Mouse (Mus musculus): ENCODE measurements around the gene Dclre1a. TPM values are rescaled to one million over a fixed set of nuclear protein-coding genes. Genes with fewer than 3 reads are reported as not detected.

Gene Dclre1a
- polyA plus RNA-seq, 1 experiment from 2014 or later, result 13.8 TPM

DNA sequence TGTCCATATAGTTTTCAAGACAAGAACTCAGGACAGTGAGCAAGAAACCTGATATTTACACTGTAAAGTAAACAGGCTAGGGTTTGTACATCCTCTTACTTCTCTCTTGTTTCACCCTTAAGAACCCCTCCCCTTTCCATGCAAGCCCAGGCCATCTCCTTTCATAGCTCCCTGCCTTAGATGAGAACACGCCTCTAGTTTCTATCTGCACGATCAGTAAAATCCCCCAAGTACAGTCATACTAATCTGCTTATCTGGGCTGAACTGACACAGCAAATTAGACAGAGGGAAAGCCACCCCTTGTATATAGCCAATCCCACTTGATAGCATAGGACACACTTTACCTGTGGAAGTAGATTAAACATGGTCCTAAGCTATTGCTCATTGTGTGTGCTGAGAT, 23.2 kb upstream of the Dclre1a start:
- H3K27ac ChIP-seq (ENCODE audit: low read depth, low read length), result no peak overlapping the region
- no peaks in the 10 kb centered on the region for H3K9me3 ChIP-seq (ENCODE audit: control insufficient read depth)
- no peak for TF ChIP-seq CTCF (IDR thresholded peaks at IDR 0.05; ENCODE audit: low read depth)
- WGBS, result 60% methylated on average over 2 of the region's 2 CpGs
- H3K4me2 ChIP-seq (replicated peaks; ENCODE audit: low read depth), result no peak overlapping the region
- no peaks in the 10 kb centered on the region for H3K27me3 ChIP-seq (replicated peaks; ENCODE audit: control insufficient read depth, insufficient read depth, low read length)
- H3K4me1 ChIP-seq (replicated peaks; ENCODE audit: control insufficient read depth, insufficient read depth, low read length), result no peaks in the 10 kb centered on the region
- ATAC-seq, result no peak
- H3K9ac ChIP-seq (ENCODE audit: low read depth, low read length), result no peak overlapping the region
- no peak overlapping the region for H3K4me3 ChIP-seq (ENCODE audit: low read depth, low read length)
- H3K36me3 ChIP-seq (ENCODE audit: control insufficient read depth, insufficient read depth), result peaks cover 16% of the 10 kb centered on the region; the same call in 1 of the 2 replicates

DNA sequence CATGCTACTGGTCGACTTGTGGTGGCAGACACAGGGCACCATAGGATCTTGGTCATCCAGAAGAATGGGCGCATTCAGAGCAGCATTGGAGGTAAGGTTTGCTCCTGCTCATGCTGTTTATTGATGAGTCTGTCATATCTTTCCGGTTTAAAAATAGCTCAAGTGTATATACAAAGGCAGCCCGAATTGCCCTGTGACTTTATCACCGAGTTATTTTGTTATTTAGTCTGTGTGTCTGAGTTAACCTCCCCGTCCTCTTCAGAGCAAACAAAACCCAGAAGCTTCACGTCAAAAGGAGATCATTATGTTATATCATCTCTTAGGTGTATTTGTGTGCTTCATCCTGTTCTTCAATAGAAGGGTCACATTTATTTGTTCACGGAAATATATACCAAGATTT, 22.8 kb upstream of the Dclre1a start:
- H3K9ac ChIP-seq (ENCODE audit: low read depth, low read length), result no peak overlapping the region
- no peak for ATAC-seq
- TF ChIP-seq CTCF (IDR thresholded peaks at IDR 0.05; ENCODE audit: low read depth), result no peak

DNA sequence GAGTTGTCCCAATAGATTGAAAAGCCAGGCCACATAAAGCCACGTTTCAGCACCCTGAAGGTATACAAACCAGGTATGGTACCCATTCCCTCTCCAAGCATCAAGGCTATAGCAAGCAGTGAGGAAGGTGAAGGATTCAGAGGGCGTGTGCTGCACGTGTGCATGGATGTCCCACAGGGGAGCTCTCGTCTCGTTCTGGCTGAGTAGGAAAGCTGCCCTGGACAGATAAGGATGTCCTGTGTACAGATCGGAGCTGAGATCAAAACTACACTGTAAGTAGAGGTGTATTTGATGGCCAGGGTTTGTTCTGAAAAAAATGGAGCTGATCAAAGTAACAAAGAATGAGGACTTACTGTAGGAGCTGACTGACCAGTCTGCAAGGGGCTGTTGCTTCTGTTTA, 18.9 kb upstream of the Dclre1a start:
- H3K27ac ChIP-seq (ENCODE audit: low read depth, low read length), result no peak overlapping the region
- ATAC-seq, result no peak
- H3K4me1 ChIP-seq (replicated peaks; ENCODE audit: control insufficient read depth, insufficient read depth, low read length), result no peaks in the 10 kb centered on the region
- TF ChIP-seq CTCF (IDR thresholded peaks at IDR 0.05; ENCODE audit: low read depth), result no peak
- H3K4me2 ChIP-seq (replicated peaks; ENCODE audit: low read depth), result no peak overlapping the region
- peaks cover 13% of the 10 kb centered on the region; the same call in 1 of the 2 replicates for H3K36me3 ChIP-seq (ENCODE audit: control insufficient read depth, insufficient read depth)
- no peak overlapping the region for H3K9ac ChIP-seq (ENCODE audit: low read depth, low read length)
- WGBS, result 77% methylated on average over 6 of the region's 6 CpGs
- H3K4me3 ChIP-seq (ENCODE audit: low read depth, low read length), result no peak overlapping the region
- H3K27me3 ChIP-seq (replicated peaks; ENCODE audit: control insufficient read depth, insufficient read depth, low read length), result no peaks in the 10 kb centered on the region
- no peaks in the 10 kb centered on the region for H3K9me3 ChIP-seq (ENCODE audit: control insufficient read depth)

More for the DNA sequence above, 22.8 kb upstream of the Dclre1a start:
- peaks cover 16% of the 10 kb centered on the region; the same call in 1 of the 2 replicates for H3K36me3 ChIP-seq (ENCODE audit: control insufficient read depth, insufficient read depth)
- H3K4me3 ChIP-seq (ENCODE audit: low read depth, low read length), result no peak overlapping the region
- no peaks in the 10 kb centered on the region for H3K27me3 ChIP-seq (replicated peaks; ENCODE audit: control insufficient read depth, insufficient read depth, low read length)
- H3K9me3 ChIP-seq (ENCODE audit: control insufficient read depth), result no peaks in the 10 kb centered on the region
- WGBS, result 62% methylated on average over 8 of the region's 8 CpGs
- H3K4me1 ChIP-seq (replicated peaks; ENCODE audit: control insufficient read depth, insufficient read depth, low read length), result no peaks in the 10 kb centered on the region
- H3K27ac ChIP-seq (ENCODE audit: low read depth, low read length), result no peak overlapping the region
- no peak overlapping the region for H3K4me2 ChIP-seq (replicated peaks; ENCODE audit: low read depth)

DNA sequence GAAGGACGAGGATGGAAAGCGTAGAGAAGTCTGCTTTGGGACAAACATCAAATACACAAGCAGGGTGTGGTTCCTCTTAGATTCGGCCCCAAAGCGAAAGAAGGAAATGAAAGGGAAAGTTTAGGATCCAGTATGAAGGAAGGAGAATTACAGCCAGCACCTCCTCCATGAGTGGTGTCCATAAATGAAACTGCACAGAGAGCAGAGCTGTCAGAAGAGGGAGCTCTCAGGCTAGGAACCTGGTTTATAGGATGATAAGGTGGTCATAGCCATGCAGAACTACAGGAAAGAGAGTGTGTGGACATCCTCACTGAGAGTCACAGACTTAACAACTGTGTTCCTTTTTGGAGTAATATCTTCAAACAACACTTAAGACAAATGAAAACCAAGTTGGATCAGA, 18.0 kb upstream of the Dclre1a start:
- H3K4me2 ChIP-seq (replicated peaks; ENCODE audit: low read depth), result no peak overlapping the region
- no peak for ATAC-seq
- 50% methylated on average over 4 of the region's 4 CpGs for WGBS
- H3K36me3 ChIP-seq (ENCODE audit: control insufficient read depth, insufficient read depth), result peaks cover 14% of the 10 kb centered on the region; the same call in 1 of the 2 replicates
- no peak overlapping the region for H3K9ac ChIP-seq (ENCODE audit: low read depth, low read length)
- H3K9me3 ChIP-seq (ENCODE audit: control insufficient read depth), result no peaks in the 10 kb centered on the region
- H3K4me1 ChIP-seq (replicated peaks; ENCODE audit: control insufficient read depth, insufficient read depth, low read length), result no peaks in the 10 kb centered on the region
- no peak overlapping the region for H3K4me3 ChIP-seq (ENCODE audit: low read depth, low read length)
- TF ChIP-seq CTCF (IDR thresholded peaks at IDR 0.05; ENCODE audit: low read depth), result peak; percentile 86
- H3K27me3 ChIP-seq (replicated peaks; ENCODE audit: control insufficient read depth, insufficient read depth, low read length), result no peaks in the 10 kb centered on the region
- H3K27ac ChIP-seq (ENCODE audit: low read depth, low read length), result no peak overlapping the region

DNA sequence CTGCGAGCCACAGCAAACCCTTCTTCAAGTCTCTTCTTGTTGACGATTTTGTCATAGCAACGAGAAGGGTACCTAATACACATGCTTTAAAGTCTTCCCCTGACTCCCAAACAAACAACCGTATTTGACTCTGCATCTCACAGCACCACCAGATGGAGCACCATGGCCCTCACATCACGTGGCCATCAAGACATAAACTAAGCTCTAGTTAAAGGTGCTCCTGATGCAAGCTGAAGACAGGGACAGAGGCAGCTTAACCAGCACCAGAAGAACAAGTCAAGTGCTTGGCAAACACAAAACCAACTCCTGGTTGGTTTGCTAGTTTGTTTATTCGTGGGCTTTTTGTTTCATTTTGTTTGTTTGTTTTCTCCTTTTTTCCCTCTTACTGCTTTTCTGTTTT, 17.3 kb upstream of the Dclre1a start:
- no peak overlapping the region for H3K9ac ChIP-seq (ENCODE audit: low read depth, low read length)
- no peak for ATAC-seq
- no peak overlapping the region for H3K27ac ChIP-seq (ENCODE audit: low read depth, low read length)
- TF ChIP-seq CTCF (IDR thresholded peaks at IDR 0.05; ENCODE audit: low read depth), result peak; percentile 69
- H3K4me2 ChIP-seq (replicated peaks; ENCODE audit: low read depth), result no peak overlapping the region
- H3K9me3 ChIP-seq (ENCODE audit: control insufficient read depth), result no peaks in the 10 kb centered on the region
- no peaks in the 10 kb centered on the region for H3K27me3 ChIP-seq (replicated peaks; ENCODE audit: control insufficient read depth, insufficient read depth, low read length)
- WGBS, result 61% methylated on average over 6 of the region's 6 CpGs
- H3K4me3 ChIP-seq (ENCODE audit: low read depth, low read length), result no peak overlapping the region
- peaks cover 8% of the 10 kb centered on the region; the same call in 1 of the 2 replicates for H3K36me3 ChIP-seq (ENCODE audit: control insufficient read depth, insufficient read depth)
- H3K4me1 ChIP-seq (replicated peaks; ENCODE audit: control insufficient read depth, insufficient read depth, low read length), result no peaks in the 10 kb centered on the region

DNA sequence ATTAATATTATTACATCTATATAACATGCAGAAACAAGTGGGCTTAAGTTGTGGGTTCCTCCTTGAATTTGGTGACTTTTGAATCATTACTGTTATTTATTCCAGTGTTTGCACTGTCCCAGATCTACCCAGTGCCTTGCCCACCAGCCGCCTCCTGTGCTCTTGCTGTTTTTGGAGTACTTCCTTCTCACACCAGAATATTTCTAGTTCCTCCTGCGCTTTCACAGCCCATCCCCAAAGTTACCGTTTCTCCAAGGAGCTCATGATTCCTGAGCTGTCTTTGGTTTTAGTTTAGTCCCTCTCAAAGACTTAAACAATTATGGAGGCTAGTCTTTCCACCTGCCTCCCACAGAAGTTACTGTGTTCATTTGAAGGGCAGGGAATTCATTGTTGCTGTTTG, 15.4 kb upstream of the Dclre1a start:
- peaks cover 7% of the 10 kb centered on the region; the same call in 1 of the 2 replicates for H3K36me3 ChIP-seq (ENCODE audit: control insufficient read depth, insufficient read depth)
- no peak overlapping the region for H3K9ac ChIP-seq (ENCODE audit: low read depth, low read length)
- H3K4me2 ChIP-seq (replicated peaks; ENCODE audit: low read depth), result no peak overlapping the region
- TF ChIP-seq CTCF (IDR thresholded peaks at IDR 0.05; ENCODE audit: low read depth), result no peak
- no peak for ATAC-seq
- no peak overlapping the region for H3K27ac ChIP-seq (ENCODE audit: low read depth, low read length)
- H3K4me1 ChIP-seq (replicated peaks; ENCODE audit: control insufficient read depth, insufficient read depth, low read length), result no peaks in the 10 kb centered on the region
- H3K27me3 ChIP-seq (replicated peaks; ENCODE audit: control insufficient read depth, insufficient read depth, low read length), result no peaks in the 10 kb centered on the region
- no peaks in the 10 kb centered on the region for H3K9me3 ChIP-seq (ENCODE audit: control insufficient read depth)
- no peak overlapping the region for H3K4me3 ChIP-seq (ENCODE audit: low read depth, low read length)
- 84% methylated on average over 3 of the region's 3 CpGs for WGBS
